Mouse (Mus musculus) heart, adult 2 months (tissue): Measurements from ENCODE around the gene Tbc1d7.

Experiments
- CTCF ChIP-seq: fragments of 200-600 bp; IDR thresholded peaks from 2 replicates; pipeline ENCODE4 v1.8.1; 2022; ENCODE audit warnings: antibody characterized with exemption, mild to moderate bottlenecking, moderate library complexity
- EP300 ChIP-seq: fragments of 200-500 bp; IDR thresholded peaks from 2 replicates; pipeline ENCODE4 v1.6.1; 2011; ENCODE audit warnings: low read depth, low read length, control low read depth; ENCODE audit not compliant: insufficient read depth
- POLR2A ChIP-seq: fragments of 200-500 bp; IDR thresholded peaks from 2 replicates; pipeline ENCODE4 v1.6.1; 2011; ENCODE audit warnings: mild to moderate bottlenecking, low read depth, low read length, control low read depth; ENCODE audit not compliant: insufficient read depth

- no peak for TF ChIP-seq POLR2A
- TF ChIP-seq CTCF = no peak
- no peak for TF ChIP-seq EP300
Measured at GRCm38 (mm10) chr13:43158281-43158680, 13.0 kb downstream of the Tbc1d7 start.
